Mouse (Mus musculus): ENCODE results near the gene Cldn15. TPM values are rescaled to one million over a fixed set of nuclear protein-coding genes. Genes with fewer than 3 reads are reported as not detected.
A peak's percentile ranks its signal among the peaks of the same experiment; 100 is the strongest.

Cldn15 gene
- 6.7 TPM in 2 replicates for polyA plus RNA-seq (2014; fragmentation: Nextera tagmentation; extraction: Ambion mirVana)

DNA sequence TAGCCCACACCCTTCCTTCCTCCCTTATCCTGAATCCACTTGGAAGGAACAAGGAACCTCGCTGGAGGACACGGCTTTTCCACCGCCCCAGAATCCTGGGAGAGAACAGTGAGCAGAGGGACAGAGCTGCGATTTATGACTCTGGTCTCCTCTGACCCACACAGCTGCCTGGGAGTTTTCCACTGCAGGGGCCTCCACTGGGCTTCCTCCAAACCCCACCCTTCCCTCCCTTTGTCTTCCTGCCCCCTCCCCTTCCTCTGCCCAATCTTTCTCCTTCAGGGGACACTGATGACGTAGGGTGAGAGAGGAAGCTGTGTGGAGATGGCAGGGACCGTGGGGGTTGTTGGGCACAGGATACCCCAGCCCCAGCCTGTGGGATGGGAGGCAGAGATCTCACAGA lies at the start of gene Cldn15:
Cldn15 (plus strand) TSS at position 286 of the 400 bp plus-strand sequence.
- Histone ChIP-seq H3K9ac (replicated peaks; ENCODE audit: low read depth, low read length) (no peak within 1 kb of the TSS), H3K27ac (ENCODE audit: low read length) (peak within 1 kb of the TSS; percentile 71), H3K4me3 (ENCODE audit: low read depth, low read length) (no peak within 1 kb of the TSS), H3K4me1 (ENCODE audit: control insufficient read depth, insufficient read depth, low read length) (peaks cover 32% of the 10 kb centered on the region), H3K4me2 (replicated peaks; ENCODE audit: low read depth, low read length) (no peak within 1 kb of the TSS), H3K9me3 (ENCODE audit: control insufficient read depth, low read depth, low read length) (no peaks in the 10 kb centered on the region), H3K27me3 (ENCODE audit: control insufficient read depth, insufficient read depth, low read length) (no peaks in the 10 kb centered on the region), H3K36me3 (ENCODE audit: control insufficient read depth, insufficient read depth, low read length) (peaks cover 22% of the 10 kb centered on the region; the same call in 1 of the 2 replicates)
- 26% methylated on average over 6 of the region's 6 CpGs for WGBS
- peak; percentile 5; the same call in 1 of the 2 replicates for ATAC-seq (ENCODE audit: insufficient number of reproducible peaks, insufficient read depth, low FRiP score, low read depth)

DNA sequence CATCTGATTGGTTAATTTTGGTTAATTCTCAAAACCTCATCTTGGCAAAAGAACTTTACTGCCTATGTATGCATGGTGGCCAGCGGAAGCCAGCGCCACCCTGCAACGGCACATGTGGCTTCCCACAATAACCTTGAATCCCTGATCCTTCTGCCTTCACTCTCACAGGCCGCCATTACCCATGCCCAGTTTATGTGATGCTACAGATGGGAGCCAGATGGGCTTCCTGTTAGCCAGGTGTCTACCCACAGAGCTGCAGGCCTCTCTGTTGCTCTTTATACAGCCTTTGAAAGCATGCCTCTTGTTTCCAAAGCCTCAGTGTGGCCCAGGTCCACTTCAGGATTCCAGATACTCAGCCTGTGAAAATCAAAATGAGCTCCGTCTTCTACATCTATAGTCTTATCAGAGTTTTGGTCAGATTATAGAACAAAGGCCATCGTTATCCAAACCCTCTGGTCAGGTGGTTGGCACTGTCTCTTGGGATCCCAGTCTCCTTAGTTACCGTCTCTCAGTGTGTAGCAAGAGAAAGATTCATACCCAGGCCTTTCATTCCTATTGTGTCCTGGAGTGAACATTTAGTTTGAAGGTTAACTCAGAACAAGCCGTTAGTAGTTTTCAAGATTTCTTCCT lies 48.7 kb upstream of the Cldn15 start:
- 95% methylated on average over 8 of the region's 8 CpGs for WGBS
- Histone ChIP-seq H3K4me3 (ENCODE audit: low read depth, low read length) (no peak overlapping the region), H3K4me2 (replicated peaks; ENCODE audit: low read depth, low read length) (no peak overlapping the region), H3K27ac (ENCODE audit: low read length) (no peak overlapping the region), H3K27me3 (ENCODE audit: control insufficient read depth, insufficient read depth, low read length) (no peaks in the 10 kb centered on the region), H3K9me3 (ENCODE audit: control insufficient read depth, low read depth, low read length) (no peaks in the 10 kb centered on the region), H3K9ac (replicated peaks; ENCODE audit: low read depth, low read length) (no peak overlapping the region), H3K4me1 (ENCODE audit: control insufficient read depth, insufficient read depth, low read length) (peaks cover 4% of the 10 kb centered on the region; the same call in 1 of the 2 replicates), H3K36me3 (ENCODE audit: control insufficient read depth, insufficient read depth, low read length) (peaks cover 4% of the 10 kb centered on the region; the same call in 1 of the 2 replicates)
- no peak for ATAC-seq (ENCODE audit: insufficient number of reproducible peaks, insufficient read depth, low FRiP score, low read depth)

DNA sequence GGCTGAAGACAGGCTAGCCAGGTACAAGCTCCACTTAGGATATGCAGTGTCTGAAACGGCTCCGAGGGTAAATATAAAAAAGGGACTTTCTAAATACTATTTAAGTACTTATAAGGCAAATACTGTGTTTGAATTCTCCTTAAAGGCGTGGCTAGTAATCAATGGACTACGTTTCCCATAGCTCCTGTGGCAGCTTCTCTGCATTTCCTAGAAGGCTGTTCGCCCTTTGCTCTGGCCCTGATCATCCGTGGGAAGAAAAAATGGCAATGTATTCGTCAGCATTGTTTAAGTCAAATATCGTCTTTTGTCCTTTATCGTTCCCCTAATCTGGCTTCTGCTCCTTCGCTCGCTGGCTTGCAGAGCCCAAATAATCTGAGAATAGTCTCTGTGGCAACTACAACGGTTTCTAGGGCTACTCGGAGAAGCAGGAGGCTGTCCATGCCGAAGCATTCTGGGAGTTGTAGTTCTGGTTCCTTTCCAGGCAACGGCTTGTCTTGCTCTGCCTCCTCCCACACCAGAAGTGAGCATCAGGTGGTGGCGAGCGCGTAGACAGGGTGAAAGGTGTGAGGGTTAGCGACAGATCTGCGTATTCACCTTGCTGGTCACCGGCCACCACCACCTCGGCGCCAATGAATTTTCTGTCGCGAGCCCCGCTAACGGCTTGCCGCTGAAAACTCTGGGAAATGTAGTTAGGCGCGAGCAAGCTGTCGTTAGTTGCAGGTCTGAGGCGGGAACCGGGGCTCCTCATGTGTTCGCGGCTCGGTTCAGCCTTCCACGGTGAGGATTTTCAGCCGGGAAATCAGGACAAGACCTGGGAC lies 47.6 kb upstream of the Cldn15 start:
- Histone ChIP-seq H3K9ac (replicated peaks; ENCODE audit: low read depth, low read length) (peak overlapping the region; percentile 53), H3K27me3 (ENCODE audit: control insufficient read depth, insufficient read depth, low read length) (no peaks in the 10 kb centered on the region), H3K4me2 (replicated peaks; ENCODE audit: low read depth, low read length) (peak overlapping the region; percentile 89), H3K4me1 (ENCODE audit: control insufficient read depth, insufficient read depth, low read length) (peaks cover 4% of the 10 kb centered on the region; the same call in 1 of the 2 replicates), H3K27ac (ENCODE audit: low read length) (peak overlapping the region; percentile 48; the same call in 1 of the 2 replicates), H3K4me3 (ENCODE audit: low read depth, low read length) (peak overlapping the region; percentile 61), H3K9me3 (ENCODE audit: control insufficient read depth, low read depth, low read length) (no peaks in the 10 kb centered on the region), H3K36me3 (ENCODE audit: control insufficient read depth, insufficient read depth, low read length) (no peaks in the 10 kb centered on the region)
- peak; percentile 89 for ATAC-seq (ENCODE audit: insufficient number of reproducible peaks, insufficient read depth, low FRiP score, low read depth)
- 2% methylated on average over 38 of the region's 38 CpGs for WGBS

DNA sequence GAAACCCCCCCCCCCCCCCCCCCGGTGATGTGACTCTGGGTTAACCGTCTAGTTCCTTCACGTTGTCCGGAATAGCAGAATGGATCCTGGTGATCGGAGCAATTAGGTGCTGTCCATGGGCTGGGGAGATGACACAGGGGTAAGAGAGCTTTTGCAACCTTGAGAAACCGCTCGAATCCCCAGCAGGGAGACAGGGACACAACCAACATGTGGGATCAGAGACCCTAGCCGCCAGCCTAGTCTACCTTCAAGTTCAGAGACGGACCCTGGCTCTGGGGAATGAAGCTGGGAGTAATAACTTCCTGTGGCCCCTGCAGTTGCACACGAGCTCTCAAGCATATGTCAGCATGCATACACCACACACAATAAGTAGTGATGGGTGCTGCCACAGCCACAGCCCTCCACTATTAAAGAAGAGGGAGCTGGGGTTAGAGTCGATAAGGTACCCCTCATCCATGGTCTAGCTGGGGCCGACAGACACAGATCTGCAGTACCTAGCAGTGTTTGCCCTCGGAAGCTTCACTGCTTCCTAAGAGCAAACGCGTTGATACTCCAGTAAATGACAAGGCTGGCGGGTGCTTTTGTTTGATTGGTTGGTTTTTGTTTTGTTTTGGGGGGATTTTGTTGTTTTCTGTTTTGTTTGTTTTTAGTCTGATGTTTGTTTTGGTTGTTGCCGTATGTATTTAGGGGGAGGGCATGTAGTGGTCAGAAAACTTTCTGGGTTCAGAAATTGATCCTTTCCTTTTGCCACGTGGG lies 46.7 kb upstream of the Cldn15 start:
- Histone ChIP-seq H3K9ac (replicated peaks; ENCODE audit: low read depth, low read length) (peak overlapping the region; percentile 53), H3K27ac (ENCODE audit: low read length) (peak overlapping the region; percentile 48; the same call in 1 of the 2 replicates), H3K9me3 (ENCODE audit: control insufficient read depth, low read depth, low read length) (no peaks in the 10 kb centered on the region), H3K4me1 (ENCODE audit: control insufficient read depth, insufficient read depth, low read length) (peaks cover 4% of the 10 kb centered on the region; the same call in 1 of the 2 replicates), H3K27me3 (ENCODE audit: control insufficient read depth, insufficient read depth, low read length) (no peaks in the 10 kb centered on the region), H3K4me3 (ENCODE audit: low read depth, low read length) (peak overlapping the region; percentile 61), H3K4me2 (replicated peaks; ENCODE audit: low read depth, low read length) (peak overlapping the region; percentile 89), H3K36me3 (ENCODE audit: control insufficient read depth, insufficient read depth, low read length) (no peaks in the 10 kb centered on the region)
- WGBS, result 19% methylated on average over 18 of the region's 18 CpGs
- no peak for ATAC-seq (ENCODE audit: insufficient number of reproducible peaks, insufficient read depth, low FRiP score, low read depth)

DNA sequence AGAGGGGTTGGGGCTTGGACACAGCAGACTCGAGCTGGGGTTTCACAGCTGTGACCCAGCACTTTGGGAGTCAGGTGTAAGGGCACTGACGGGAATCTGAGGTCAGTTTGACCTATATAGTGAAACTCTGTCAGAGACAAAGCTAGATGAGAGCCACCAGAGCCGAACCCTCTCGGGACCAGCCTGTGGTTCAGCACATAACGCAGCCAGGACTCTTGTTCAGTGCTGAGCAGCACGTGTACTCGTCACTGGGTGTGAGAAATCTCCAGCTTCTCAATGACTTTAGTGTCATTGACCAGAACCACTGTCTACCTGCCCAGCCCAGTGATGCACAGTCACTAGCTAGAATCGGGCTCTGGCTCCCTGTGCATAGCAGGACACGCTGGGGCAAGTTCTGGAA lies 43.6 kb upstream of the Cldn15 start:
- Histone ChIP-seq H3K4me3 (ENCODE audit: low read depth, low read length) (no peak overlapping the region), H3K9me3 (ENCODE audit: control insufficient read depth, low read depth, low read length) (no peaks in the 10 kb centered on the region), H3K4me1 (ENCODE audit: control insufficient read depth, insufficient read depth, low read length) (peaks cover 4% of the 10 kb centered on the region; the same call in 1 of the 2 replicates), H3K27ac (ENCODE audit: low read length) (no peak overlapping the region), H3K4me2 (replicated peaks; ENCODE audit: low read depth, low read length) (no peak overlapping the region), H3K27me3 (ENCODE audit: control insufficient read depth, insufficient read depth, low read length) (no peaks in the 10 kb centered on the region), H3K36me3 (ENCODE audit: control insufficient read depth, insufficient read depth, low read length) (no peaks in the 10 kb centered on the region), H3K9ac (replicated peaks; ENCODE audit: low read depth, low read length) (no peak overlapping the region)
- 81% methylated on average over 9 of the region's 9 CpGs for WGBS
- ATAC-seq (ENCODE audit: insufficient number of reproducible peaks, insufficient read depth, low FRiP score, low read depth), result no peak

DNA sequence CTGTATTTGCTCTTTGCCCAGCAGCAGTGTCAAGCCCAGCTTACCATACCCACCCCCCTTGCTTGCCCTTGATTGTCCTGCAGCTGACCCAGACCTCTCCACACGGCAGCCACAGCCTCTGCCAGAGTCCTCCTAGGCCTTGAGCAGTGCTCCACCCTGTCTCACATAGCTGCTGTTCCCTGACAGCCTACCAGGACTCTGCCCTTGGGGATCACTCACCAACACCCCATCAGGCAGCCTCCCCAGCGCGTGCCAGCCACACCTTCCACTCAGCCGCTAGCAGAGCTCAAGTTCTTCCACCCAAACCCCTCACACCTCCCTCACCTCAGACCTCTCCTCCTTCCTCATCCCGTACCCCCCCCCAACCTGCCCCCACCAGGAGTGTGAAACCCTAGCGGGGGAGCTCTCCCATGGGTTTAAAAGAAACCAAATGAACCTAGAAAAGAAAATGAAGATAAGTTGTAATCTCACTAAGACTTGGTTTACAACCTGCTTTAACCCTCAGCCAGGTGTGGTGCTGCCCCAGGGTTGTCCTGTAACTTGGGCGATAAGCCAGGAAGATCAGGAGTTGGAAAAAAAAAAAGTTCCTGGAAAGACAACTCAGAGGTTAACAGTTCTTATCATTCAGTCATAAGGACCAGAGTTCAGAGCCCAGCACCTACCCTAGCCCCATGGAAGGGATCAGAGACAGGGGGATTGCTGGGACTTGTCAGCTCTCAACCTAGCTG lies 42.5 kb upstream of the Cldn15 start:
- no peak overlapping the region for H3K4me3 ChIP-seq (ENCODE audit: low read depth, low read length)
- no peak for ATAC-seq (ENCODE audit: insufficient number of reproducible peaks, insufficient read depth, low FRiP score, low read depth)
- H3K36me3 ChIP-seq (ENCODE audit: control insufficient read depth, insufficient read depth, low read length), result no peaks in the 10 kb centered on the region
- no peak overlapping the region for H3K4me2 ChIP-seq (replicated peaks; ENCODE audit: low read depth, low read length)
- no peaks in the 10 kb centered on the region for H3K27me3 ChIP-seq (ENCODE audit: control insufficient read depth, insufficient read depth, low read length)
- WGBS, result 51% methylated on average over 7 of the region's 7 CpGs
- H3K9ac ChIP-seq (replicated peaks; ENCODE audit: low read depth, low read length), result no peak overlapping the region
- peaks cover 4% of the 10 kb centered on the region; the same call in 1 of the 2 replicates for H3K4me1 ChIP-seq (ENCODE audit: control insufficient read depth, insufficient read depth, low read length)
- no peaks in the 10 kb centered on the region for H3K9me3 ChIP-seq (ENCODE audit: control insufficient read depth, low read depth, low read length)
- no peak overlapping the region for H3K27ac ChIP-seq (ENCODE audit: low read length)

DNA sequence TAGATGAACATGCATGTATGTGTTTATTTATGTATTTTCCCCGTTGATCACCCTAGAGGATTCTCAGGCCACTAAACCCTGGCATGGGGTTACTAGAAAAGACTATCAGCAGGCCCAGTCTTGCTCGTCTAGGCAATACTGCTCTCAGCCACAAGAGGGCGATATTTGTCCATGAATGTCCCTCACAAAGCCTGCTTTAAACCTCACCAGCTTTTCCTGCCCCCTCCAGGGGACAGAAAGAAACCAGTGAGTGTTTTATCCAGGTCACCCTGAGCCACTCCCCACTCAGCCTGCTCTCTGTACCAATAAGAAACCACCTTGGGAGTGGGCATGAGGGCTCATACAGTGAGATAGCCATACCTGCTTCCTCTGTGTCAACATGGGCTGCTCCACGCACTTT lies 37.3 kb upstream of the Cldn15 start:
- 17% methylated on average over 4 of the region's 4 CpGs for WGBS
- Histone ChIP-seq H3K4me2 (replicated peaks; ENCODE audit: low read depth, low read length) (no peak overlapping the region), H3K9me3 (ENCODE audit: control insufficient read depth, low read depth, low read length) (no peaks in the 10 kb centered on the region), H3K9ac (replicated peaks; ENCODE audit: low read depth, low read length) (no peak overlapping the region), H3K27ac (ENCODE audit: low read length) (no peak overlapping the region; the same call in 1 of the 2 replicates), H3K4me1 (ENCODE audit: control insufficient read depth, insufficient read depth, low read length) (no peaks in the 10 kb centered on the region), H3K36me3 (ENCODE audit: control insufficient read depth, insufficient read depth, low read length) (no peaks in the 10 kb centered on the region), H3K4me3 (ENCODE audit: low read depth, low read length) (no peak overlapping the region), H3K27me3 (ENCODE audit: control insufficient read depth, insufficient read depth, low read length) (no peaks in the 10 kb centered on the region)
- ATAC-seq (ENCODE audit: insufficient number of reproducible peaks, insufficient read depth, low FRiP score, low read depth), result peak; percentile 78; the same call in 1 of the 2 replicates

All from stomach, embryonic 14.5 days (tissue).